Mouse (Mus musculus): ENCODE measurements at regions not wholly inside any gene's neighbourhood (a gene's known extent, or its start where the extent isn't known, plus 50 kb on each side); places are given as distances from the start of the nearest gene placed in this dataset.

DNA sequence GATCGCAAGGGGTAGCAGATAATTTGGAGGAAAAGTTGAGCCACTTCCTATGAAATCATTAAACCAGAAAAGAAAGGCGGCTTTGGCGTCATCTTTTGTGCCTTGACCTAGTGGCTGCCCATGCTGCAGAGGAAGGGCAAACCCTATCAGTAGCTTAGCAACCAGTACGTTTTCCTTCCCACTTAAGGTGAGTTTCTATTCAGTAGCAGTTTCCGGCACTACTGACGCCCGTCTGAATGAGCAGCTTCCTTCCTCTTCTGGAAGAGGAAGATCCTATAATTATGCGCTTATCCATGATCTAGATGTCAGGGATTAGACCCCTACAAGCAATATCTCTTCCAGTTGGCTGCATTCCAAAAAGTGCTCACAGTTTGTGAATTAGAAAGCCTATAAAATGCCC lies 360.0 kb upstream of the Adamts5 start:
- TF ChIP-seq CTCF (conservative IDR thresholded peaks at IDR 0.05; ENCODE audit: insufficient read depth, insufficient read length, low read depth, low read length) (no peak), POLR2A (IDR thresholded peaks at IDR 0.05; ENCODE audit: low read depth, low read length) (no peak)

Measured in kidney, adult 2 months (tissue).